Mouse (Mus musculus): ENCODE data around the gene Elf5.

The Elf5 gene

GRCm38 (mm10) chr2:103411348-103411747 lies at the start of gene Elf5:
Gene Elf5 (plus strand): TSS chr2:103411688.
- DNase-seq (ENCODE audit: low read depth, low spot score): no peak

GRCm38 (mm10) chr2:103372541-103372940 lies 38.9 kb upstream of the Elf5 start:
- DNase-seq (ENCODE audit: low read depth, low spot score): peak; percentile 18

GRCm38 (mm10) chr2:103379502-103380160 lies 31.9 kb upstream of the Elf5 start:
- no peak for DNase-seq (ENCODE audit: low read depth, low spot score)

GRCm38 (mm10) chr2:103382174-103382573 lies 29.3 kb upstream of the Elf5 start:
- DNase-seq (ENCODE audit: low read depth, low spot score): no peak

GRCm38 (mm10) chr2:103387881-103388280 lies 23.6 kb upstream of the Elf5 start:
- DNase-seq (ENCODE audit: low read depth, low spot score): no peak

- DNase-seq (ENCODE audit: low read depth, low spot score): no peak
Observed at GRCm38 (mm10) chr2:103388311-103388710, 23.2 kb upstream of the Elf5 start.

GRCm38 (mm10) chr2:103390086-103390988 lies 21.2 kb upstream of the Elf5 start:
- DNase-seq (ENCODE audit: low read depth, low spot score): no peak

GRCm38 (mm10) chr2:103391626-103392025 lies 19.9 kb upstream of the Elf5 start:
- peak; percentile 79 for DNase-seq (ENCODE audit: low read depth, low spot score)

- no peak for DNase-seq (ENCODE audit: low read depth, low spot score)
Observed at GRCm38 (mm10) chr2:103398110-103398509, 13.4 kb upstream of the Elf5 start.

GRCm38 (mm10) chr2:103400691-103401090 lies 10.8 kb upstream of the Elf5 start:
- DNase-seq (ENCODE audit: low read depth, low spot score): peak; percentile 14

GRCm38 (mm10) chr2:103406239-103406638 lies 5.2 kb upstream of the Elf5 start:
- no peak for DNase-seq (ENCODE audit: low read depth, low spot score)

GRCm38 (mm10) chr2:103411816-103412215 lies 328 bp downstream of the Elf5 start:
- no peak for DNase-seq (ENCODE audit: low read depth, low spot score)

- DNase-seq (ENCODE audit: low read depth, low spot score): no peak
Observed at GRCm38 (mm10) chr2:103413381-103413780, 1.9 kb downstream of the Elf5 start.

GRCm38 (mm10) chr2:103415774-103416173 lies 4.3 kb downstream of the Elf5 start:
- DNase-seq (ENCODE audit: low read depth, low spot score): no peak

GRCm38 (mm10) chr2:103420650-103421507 lies 9.4 kb downstream of the Elf5 start:
- DNase-seq (ENCODE audit: low read depth, low spot score): no peak

- DNase-seq (ENCODE audit: low read depth, low spot score): no peak
Observed at GRCm38 (mm10) chr2:103423884-103424283, 12.4 kb downstream of the Elf5 start.

- DNase-seq (ENCODE audit: low read depth, low spot score): peak; percentile 67
Observed at GRCm38 (mm10) chr2:103424349-103425026, 13.0 kb downstream of the Elf5 start.

- DNase-seq (ENCODE audit: low read depth, low spot score): no peak
Observed at GRCm38 (mm10) chr2:103425456-103426063, 14.1 kb downstream of the Elf5 start.

- DNase-seq (ENCODE audit: low read depth, low spot score): no peak
Observed at GRCm38 (mm10) chr2:103428356-103428755, 16.9 kb downstream of the Elf5 start.

GRCm38 (mm10) chr2:103430712-103431111 lies 19.2 kb downstream of the Elf5 start:
- no peak for DNase-seq (ENCODE audit: low read depth, low spot score)
